Mouse (Mus musculus): ENCODE measurements around the gene Slc35c2. TPM values are rescaled to one million over a fixed set of nuclear protein-coding genes. Genes with fewer than 3 reads are reported as not detected.

The Slc35c2 gene
- polyA plus RNA-seq, 1 experiment from 2014 or later = 60.8 TPM

GRCm38 (mm10) chr2:165301409-165301808, 13.7 kb upstream of the Slc35c2 start:
- no peaks in the 10 kb centered on the region for H3K4me1 ChIP-seq (replicated peaks; ENCODE audit: control insufficient read depth, insufficient read depth, low read length)
- peaks cover 78% of the 10 kb centered on the region for H3K36me3 ChIP-seq (replicated peaks; ENCODE audit: control insufficient read depth, insufficient read depth)
- ATAC-seq (ENCODE audit: low FRiP score) (no peak), DNase-seq (ENCODE audit: low spot score) (no peak)
- H3K9ac ChIP-seq = no peak overlapping the region
- no peaks in the 10 kb centered on the region for H3K27me3 ChIP-seq (ENCODE audit: control insufficient read depth, insufficient read depth, low read length)
- H3K9me3 ChIP-seq (ENCODE audit: control insufficient read depth, low read length) = no peaks in the 10 kb centered on the region
- H3K4me3 ChIP-seq (replicated peaks; ENCODE audit: low read length) = no peak overlapping the region
- H3K4me2 ChIP-seq (replicated peaks) = no peak overlapping the region
- H3K27ac ChIP-seq = no peak overlapping the region; the same call in 1 of the 2 replicates
- 59% methylated on average over 3 of the region's 3 CpGs for WGBS

- Histone ChIP-seq H3K36me3 (replicated peaks; ENCODE audit: control insufficient read depth, insufficient read depth) (peaks cover 84% of the 10 kb centered on the region), H3K27me3 (ENCODE audit: control insufficient read depth, insufficient read depth, low read length) (no peaks in the 10 kb centered on the region), H3K9ac (no peak overlapping the region), H3K4me2 (replicated peaks) (no peak overlapping the region), H3K4me3 (replicated peaks; ENCODE audit: low read length) (no peak overlapping the region), H3K4me1 (replicated peaks; ENCODE audit: control insufficient read depth, insufficient read depth, low read length) (no peaks in the 10 kb centered on the region), H3K9me3 (ENCODE audit: control insufficient read depth, low read length) (no peaks in the 10 kb centered on the region), H3K27ac (0 out of 2 replicates have a peak overlapping the region, but pooled peaks have one; percentile 62)
- no peak for ATAC-seq (ENCODE audit: low FRiP score)
- no peak for DNase-seq (ENCODE audit: low spot score)
- 65% methylated on average over 6 of the region's 6 CpGs for WGBS
Observed at GRCm38 (mm10) chr2:165300885-165301284, 13.2 kb upstream of the Slc35c2 start.

DNA sequence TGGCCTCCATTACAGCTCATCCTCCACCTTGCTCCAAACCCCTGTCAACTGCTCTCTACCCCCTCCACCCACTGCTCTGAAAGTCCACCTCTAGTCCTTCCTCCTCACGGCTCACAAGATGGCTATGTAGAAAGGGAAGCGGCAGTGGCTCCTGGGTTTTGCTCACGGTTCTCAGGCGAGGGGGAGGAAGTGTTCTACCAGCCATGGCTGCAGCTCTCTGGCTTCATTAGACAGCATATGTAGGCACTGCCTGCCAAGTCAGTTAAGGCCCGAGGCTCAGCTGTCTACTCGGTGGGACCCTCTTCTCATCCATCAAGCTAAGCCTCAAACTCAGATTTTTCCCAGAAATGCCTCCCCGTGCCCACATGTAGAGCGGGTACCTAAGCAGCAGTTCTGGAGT, 12.8 kb upstream of the Slc35c2 start:
- Histone ChIP-seq H3K36me3 (replicated peaks; ENCODE audit: control insufficient read depth, insufficient read depth) (peaks cover 85% of the 10 kb centered on the region), H3K4me1 (replicated peaks; ENCODE audit: control insufficient read depth, insufficient read depth, low read length) (no peaks in the 10 kb centered on the region), H3K4me2 (replicated peaks) (no peak overlapping the region), H3K9me3 (ENCODE audit: control insufficient read depth, low read length) (no peaks in the 10 kb centered on the region), H3K27me3 (ENCODE audit: control insufficient read depth, insufficient read depth, low read length) (no peaks in the 10 kb centered on the region), H3K4me3 (replicated peaks; ENCODE audit: low read length) (no peak overlapping the region), H3K9ac (no peak overlapping the region), H3K27ac (peak overlapping the region; percentile 62; the same call in 1 of the 2 replicates)
- ATAC-seq (ENCODE audit: low FRiP score) = no peak
- 60% methylated on average over 8 of the region's 8 CpGs for WGBS
- no peak for DNase-seq (ENCODE audit: low spot score)

DNA sequence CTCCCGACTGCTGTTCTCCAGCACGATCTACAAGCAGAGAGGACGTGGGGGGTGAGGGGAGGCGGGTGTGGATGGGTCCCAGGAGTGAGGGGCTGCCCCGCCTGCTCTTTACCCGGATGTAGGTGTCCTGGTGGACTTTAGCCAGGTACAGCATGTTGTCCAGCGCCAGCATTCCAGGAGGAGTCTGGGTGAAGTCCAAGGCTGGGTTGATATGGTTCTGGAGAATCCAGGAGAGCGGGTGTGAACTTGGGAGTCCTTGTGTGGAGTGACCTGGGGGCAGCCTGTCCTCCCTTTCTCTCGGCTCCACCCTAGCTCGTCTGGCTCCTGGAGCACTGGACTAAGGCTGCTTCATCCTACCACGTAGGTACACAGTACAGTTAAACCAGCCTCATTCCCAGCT, 9.8 kb upstream of the Slc35c2 start:
- Histone ChIP-seq H3K4me3 (replicated peaks; ENCODE audit: low read length) (no peak overlapping the region), H3K4me2 (replicated peaks) (no peak overlapping the region), H3K27me3 (ENCODE audit: control insufficient read depth, insufficient read depth, low read length) (no peaks in the 10 kb centered on the region), H3K36me3 (replicated peaks; ENCODE audit: control insufficient read depth, insufficient read depth) (peaks cover 85% of the 10 kb centered on the region), H3K4me1 (replicated peaks; ENCODE audit: control insufficient read depth, insufficient read depth, low read length) (no peaks in the 10 kb centered on the region), H3K9ac (no peak overlapping the region), H3K9me3 (ENCODE audit: control insufficient read depth, low read length) (no peaks in the 10 kb centered on the region), H3K27ac (no peak overlapping the region)
- ATAC-seq (ENCODE audit: low FRiP score) (no peak), DNase-seq (ENCODE audit: low spot score) (no peak)
- 92% methylated on average over 11 of the region's 11 CpGs for WGBS

GRCm38 (mm10) chr2:165296571-165296970, 8.9 kb upstream of the Slc35c2 start:
- peaks cover 86% of the 10 kb centered on the region for H3K36me3 ChIP-seq (replicated peaks; ENCODE audit: control insufficient read depth, insufficient read depth)
- no peak overlapping the region for H3K4me3 ChIP-seq (replicated peaks; ENCODE audit: low read length)
- DNase-seq (ENCODE audit: low spot score) (no peak), ATAC-seq (ENCODE audit: low FRiP score) (no peak)
- H3K27ac ChIP-seq = no peak overlapping the region
- no peaks in the 10 kb centered on the region for H3K27me3 ChIP-seq (ENCODE audit: control insufficient read depth, insufficient read depth, low read length)
- WGBS = 85% methylated on average over 18 of the region's 18 CpGs
- no peak overlapping the region for H3K9ac ChIP-seq
- no peak overlapping the region for H3K4me2 ChIP-seq (replicated peaks)
- H3K4me1 ChIP-seq (replicated peaks; ENCODE audit: control insufficient read depth, insufficient read depth, low read length) = no peaks in the 10 kb centered on the region
- no peaks in the 10 kb centered on the region for H3K9me3 ChIP-seq (ENCODE audit: control insufficient read depth, low read length)

DNA sequence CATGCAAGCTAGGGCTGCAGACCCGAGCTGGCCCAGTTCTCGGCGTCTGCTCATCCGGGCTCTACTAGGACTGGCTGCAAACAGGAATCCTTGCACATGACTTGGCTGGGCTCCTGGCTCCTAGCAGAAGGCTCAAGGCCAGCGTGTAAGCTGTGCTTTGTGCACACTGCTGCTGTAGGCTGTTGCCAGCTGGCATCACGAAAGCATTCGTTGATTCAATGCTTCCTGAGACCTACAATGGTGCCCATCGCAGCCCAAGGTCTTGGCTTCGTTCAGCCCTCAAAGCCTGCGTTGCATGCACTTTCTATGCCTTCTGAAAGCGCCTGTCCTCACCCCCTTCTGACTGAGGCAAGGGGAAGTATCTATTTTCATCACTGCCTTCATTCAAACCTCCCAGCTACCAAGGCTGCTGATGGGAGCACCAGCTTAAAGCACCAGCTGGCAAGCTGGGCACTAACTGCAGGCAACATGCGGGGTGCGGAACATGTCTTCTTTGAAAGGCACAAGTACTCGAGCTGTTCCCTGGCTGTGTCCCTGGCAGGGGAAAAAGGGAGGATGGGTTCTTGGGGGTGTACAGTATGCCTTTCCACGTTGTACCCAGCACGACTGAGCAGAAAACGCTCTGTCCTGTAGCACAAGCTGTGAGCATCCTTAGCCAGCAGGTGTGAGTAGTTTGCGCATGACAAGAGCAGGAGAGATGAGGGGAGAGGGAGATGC, 804 bp upstream of the Slc35c2 start:
- peak; percentile 79 for DNase-seq (ENCODE audit: low spot score)
- Histone ChIP-seq H3K27ac (peak overlapping the region; percentile 90), H3K4me2 (replicated peaks) (peak overlapping the region; percentile 89), H3K4me3 (replicated peaks; ENCODE audit: low read length) (peak overlapping the region; percentile 48), H3K9ac (peak overlapping the region; percentile 58), H3K4me1 (replicated peaks; ENCODE audit: control insufficient read depth, insufficient read depth, low read length) (peaks cover 24% of the 10 kb centered on the region), H3K36me3 (replicated peaks; ENCODE audit: control insufficient read depth, insufficient read depth) (peaks cover 44% of the 10 kb centered on the region), H3K9me3 (ENCODE audit: control insufficient read depth, low read length) (no peaks in the 10 kb centered on the region), H3K27me3 (ENCODE audit: control insufficient read depth, insufficient read depth, low read length) (no peaks in the 10 kb centered on the region)
- WGBS = 51% methylated on average over 18 of the region's 18 CpGs
- ATAC-seq (ENCODE audit: low FRiP score) = peak; percentile 79

DNA sequence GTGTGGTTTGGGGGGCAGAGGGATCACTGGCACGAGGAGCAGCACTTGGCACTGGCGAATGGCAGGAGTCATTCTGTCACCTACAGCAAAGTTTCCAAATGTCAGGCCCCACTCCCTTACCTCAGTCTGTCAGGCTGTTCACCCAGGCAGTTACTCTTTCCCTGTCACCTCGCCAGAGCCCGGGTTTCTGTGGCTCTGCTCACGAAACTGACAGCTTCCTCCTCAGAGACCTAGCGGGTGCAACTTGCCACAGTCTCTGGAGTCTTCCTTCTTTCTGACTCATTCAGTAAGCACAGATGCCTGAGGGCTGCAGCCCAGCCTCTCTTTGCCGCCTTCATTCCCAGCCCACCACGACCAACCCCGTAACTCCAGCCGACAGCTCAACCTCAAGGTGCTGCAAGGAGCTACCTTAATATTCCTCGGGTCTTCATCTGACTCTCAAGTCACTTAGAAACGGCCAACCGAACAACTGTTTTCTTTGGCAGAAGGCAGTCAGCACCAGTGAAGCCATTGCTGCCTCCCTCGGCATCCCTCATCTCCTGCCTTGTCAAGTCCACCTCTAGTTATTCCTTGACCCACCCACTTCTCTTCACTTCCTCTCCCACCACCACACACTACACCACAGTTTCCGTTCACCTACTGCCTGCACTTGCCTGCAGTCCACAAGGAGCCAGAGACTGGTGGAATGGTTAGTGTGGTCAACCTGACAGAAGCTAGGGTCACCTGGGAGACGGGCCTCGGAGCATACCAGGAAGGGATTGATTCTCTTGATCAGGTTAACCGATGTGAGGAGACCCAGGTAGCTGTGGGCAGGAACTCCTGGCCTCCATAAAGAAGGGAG, 1.1 kb downstream of the Slc35c2 start:
- peaks cover 31% of the 10 kb centered on the region for H3K36me3 ChIP-seq (replicated peaks; ENCODE audit: control insufficient read depth, insufficient read depth)
- H3K4me2 ChIP-seq (replicated peaks) = peak overlapping the region; percentile 89
- peak overlapping the region; percentile 48 for H3K4me3 ChIP-seq (replicated peaks; ENCODE audit: low read length)
- H3K27me3 ChIP-seq (ENCODE audit: control insufficient read depth, insufficient read depth, low read length) = no peaks in the 10 kb centered on the region
- peaks cover 24% of the 10 kb centered on the region for H3K4me1 ChIP-seq (replicated peaks; ENCODE audit: control insufficient read depth, insufficient read depth, low read length)
- no peak overlapping the region for H3K27ac ChIP-seq
- 73% methylated on average over 18 of the region's 18 CpGs for WGBS
- H3K9me3 ChIP-seq (ENCODE audit: control insufficient read depth, low read length) = no peaks in the 10 kb centered on the region
- H3K9ac ChIP-seq = peak overlapping the region; percentile 58
- ATAC-seq (ENCODE audit: low FRiP score) (no peak), DNase-seq (ENCODE audit: low spot score) (no peak)

- Histone ChIP-seq H3K9me3 (ENCODE audit: control insufficient read depth, low read length) (no peaks in the 10 kb centered on the region), H3K36me3 (replicated peaks; ENCODE audit: control insufficient read depth, insufficient read depth) (peaks cover 27% of the 10 kb centered on the region), H3K4me3 (replicated peaks; ENCODE audit: low read length) (no peak overlapping the region), H3K4me1 (replicated peaks; ENCODE audit: control insufficient read depth, insufficient read depth, low read length) (peaks cover 24% of the 10 kb centered on the region), H3K27ac (no peak overlapping the region), H3K9ac (no peak overlapping the region), H3K27me3 (ENCODE audit: control insufficient read depth, insufficient read depth, low read length) (no peaks in the 10 kb centered on the region), H3K4me2 (replicated peaks) (no peak overlapping the region)
- 93% methylated on average over 8 of the region's 8 CpGs for WGBS
- DNase-seq (ENCODE audit: low spot score) = no peak
- ATAC-seq (ENCODE audit: low FRiP score) = no peak
Observed at GRCm38 (mm10) chr2:165285621-165286020, 2.0 kb downstream of the Slc35c2 start.

GRCm38 (mm10) chr2:165285034-165285433, 2.6 kb downstream of the Slc35c2 start:
- Histone ChIP-seq H3K36me3 (replicated peaks; ENCODE audit: control insufficient read depth, insufficient read depth) (peaks cover 27% of the 10 kb centered on the region), H3K4me1 (replicated peaks; ENCODE audit: control insufficient read depth, insufficient read depth, low read length) (peaks cover 24% of the 10 kb centered on the region), H3K9me3 (ENCODE audit: control insufficient read depth, low read length) (no peaks in the 10 kb centered on the region), H3K9ac (no peak overlapping the region), H3K27ac (no peak overlapping the region), H3K4me2 (replicated peaks) (no peak overlapping the region), H3K27me3 (ENCODE audit: control insufficient read depth, insufficient read depth, low read length) (no peaks in the 10 kb centered on the region), H3K4me3 (replicated peaks; ENCODE audit: low read length) (no peak overlapping the region)
- no peak for DNase-seq (ENCODE audit: low spot score)
- ATAC-seq (ENCODE audit: low FRiP score) = no peak
- WGBS = 83% methylated on average over 3 of the region's 3 CpGs

Measured in hindbrain, embryonic 14.5 days (tissue).